Mouse (Mus musculus) limb, embryonic 14.5 days (tissue): Measurements from ENCODE around the gene Abca12. TPM values are rescaled to one million over a fixed set of nuclear protein-coding genes. Genes with fewer than 3 reads are reported as not detected.

Experiments used
- ATAC-seq: fragments of 200-750 bp; cut with Nextera tagmentation; 2 replicates; pipeline ENCODE4 v1.8.0; 2017; ENCODE audit warnings: low read depth, moderate number of reproducible peaks, moderate TSS enrichment; ENCODE audit not compliant: low FRiP score
- DNase-seq: peaks from one replicate; pipeline ENCODE4 v3.0.0-alpha.2; 2015; ENCODE audit warnings: low spot score
- H3K27ac ChIP-seq: fragments of 300-500 bp; sonication (generic); replicated peaks from 2 replicates; pipeline ENCODE4 v1.5.1; 2014; ENCODE audit warnings: low read depth, mild to moderate bottlenecking, low read length, moderate library complexity, mixed read lengths
- H3K27me3 ChIP-seq: fragments of 300-500 bp; sonication (generic); 2 replicates; pipeline ENCODE4 v1.6.1; 2014; ENCODE audit warnings: low read length, mixed read lengths; ENCODE audit not compliant: control insufficient read depth, insufficient read depth
- H3K36me3 ChIP-seq: fragments of 300-500 bp; sonication (generic); 2 replicates; pipeline ENCODE4 v1.6.1; 2014; ENCODE audit warnings: mild to moderate bottlenecking, low read length, moderate library complexity, mixed read lengths; ENCODE audit not compliant: control insufficient read depth, insufficient read depth
- H3K4me1 ChIP-seq: fragments of 300-500 bp; sonication (generic); 2 replicates; pipeline ENCODE4 v1.6.1; 2014; ENCODE audit warnings: antibody characterized with exemption, low read length, mixed read lengths; ENCODE audit not compliant: control insufficient read depth, insufficient read depth
- H3K4me2 ChIP-seq: fragments of 300-500 bp; sonication (generic); replicated peaks from 2 replicates; pipeline ENCODE4 v1.6.1; 2014; ENCODE audit warnings: low read depth, mild to moderate bottlenecking, low read length, moderate library complexity; ENCODE audit not compliant: severe bottlenecking
- H3K4me3 ChIP-seq: fragments of 300-500 bp; sonication (generic); replicated peaks from 2 replicates; pipeline ENCODE4 v1.5.1; 2014; ENCODE audit warnings: low read length
- H3K9ac ChIP-seq: fragments of 300-500 bp; sonication (generic); 2 replicates; pipeline ENCODE4 v1.6.1; 2014; ENCODE audit warnings: mild to moderate bottlenecking, low read depth, low read length, moderate library complexity; ENCODE audit not compliant: severe bottlenecking
- H3K9me3 ChIP-seq: fragments of 300-500 bp; sonication (generic); 2 replicates; pipeline ENCODE4 v1.6.1; 2016; ENCODE audit warnings: low read length; ENCODE audit not compliant: control insufficient read depth
- POLR2A ChIP-seq: fragments of 200-500 bp; IDR thresholded peaks from 2 replicates; pipeline ENCODE4 v1.8.0; 2012; ENCODE audit warnings: inconsistent platforms, mild to moderate bottlenecking, moderate library complexity, borderline replicate concordance; ENCODE audit not compliant: insufficient read depth, insufficient read length; ENCODE audit errors: extremely low read depth
- WGBS: fragments of 180-500 bp; shearing (Covaris S2); extraction: QIAGEN DNeasy Blood & Tissue Kit; methylation state at CpG from one replicate; pipeline ENCODE4 v1.1.7; 2014; 5-methylcytosine and 5-hydroxymethylcytosine counted together
- polyA plus RNA-seq, 2 experiments: library from polyadenylated mRNA; depleted of rRNA in 1 of 2; stranded (reverse) in 1 of 2; unstranded in 1 of 2; fragments of >200 nt; fragmentation: Nextera tagmentation in 1 of 2; extraction: Ambion mirVana in 1 of 2; gene quantifications; 2 replicates each; pipeline versions ENCODE4 v1.2.1 to v1.2.3; 2012 to 2014

Gene Abca12
- polyA plus RNA-seq, 2 experiments: 1.9 to 3.7 TPM

DNA sequence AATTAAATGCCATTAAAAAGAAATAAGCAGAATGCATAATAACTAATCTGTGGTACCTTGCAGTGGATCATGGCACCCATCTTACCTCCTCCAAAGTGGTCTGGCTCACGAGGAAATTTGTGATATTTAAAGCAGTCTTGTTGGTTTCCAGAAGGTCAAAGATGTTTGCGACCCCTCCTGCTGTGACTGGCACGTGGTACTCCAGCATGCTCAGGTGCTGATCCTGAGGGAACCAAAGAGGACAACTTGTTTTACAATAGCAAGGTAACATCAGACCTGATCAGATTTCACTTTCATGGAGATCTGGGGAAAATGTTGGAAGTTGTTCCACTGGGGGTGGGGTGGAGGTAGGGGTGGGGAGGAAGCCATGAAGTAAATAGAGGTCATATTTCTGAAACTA, 170.1 kb downstream of the Abca12 start:
- H3K36me3 ChIP-seq: no peaks in the 10 kb centered on the region
- no peak for ATAC-seq
- no peak for DNase-seq
- TF ChIP-seq POLR2A: no peak
- no peaks in the 10 kb centered on the region for H3K27me3 ChIP-seq
- no peaks in the 10 kb centered on the region for H3K9me3 ChIP-seq
- no peaks in the 10 kb centered on the region for H3K4me1 ChIP-seq
- H3K4me2 ChIP-seq: no peak overlapping the region
- H3K27ac ChIP-seq: no peak overlapping the region
- no peak overlapping the region for H3K4me3 ChIP-seq
- WGBS: 46% methylated on average over 3 of the region's 3 CpGs
- no peak overlapping the region for H3K9ac ChIP-seq

DNA sequence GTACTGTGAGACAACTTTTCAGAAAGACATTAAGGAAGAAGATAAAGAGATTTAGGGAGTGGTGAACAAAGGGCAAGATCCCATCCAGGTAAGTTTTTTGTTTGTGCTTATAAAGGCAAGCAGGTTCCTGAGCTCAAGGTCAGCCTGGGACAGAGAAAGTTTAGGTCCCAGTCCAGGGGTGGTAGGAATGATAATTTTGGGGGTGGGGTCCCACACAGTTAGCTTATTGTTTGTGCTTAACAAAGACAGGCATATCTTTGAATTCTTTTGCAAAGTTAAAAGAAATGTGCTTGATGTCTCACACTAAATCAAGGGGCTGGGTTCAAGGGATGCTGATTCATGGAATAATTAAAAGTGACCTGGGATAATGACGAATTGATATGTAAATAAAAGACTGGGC, 173.3 kb downstream of the Abca12 start:
- Histone ChIP-seq H3K4me3 (no peak overlapping the region), H3K4me2 (no peak overlapping the region), H3K36me3 (no peaks in the 10 kb centered on the region), H3K27ac (no peak overlapping the region), H3K27me3 (no peaks in the 10 kb centered on the region), H3K9me3 (no peaks in the 10 kb centered on the region), H3K9ac (no peak overlapping the region), H3K4me1 (no peaks in the 10 kb centered on the region)
- TF ChIP-seq POLR2A: no peak
- ATAC-seq (no peak), DNase-seq (no peak)
- WGBS: 74% methylated on average over 1 of the region's 1 CpGs

DNA sequence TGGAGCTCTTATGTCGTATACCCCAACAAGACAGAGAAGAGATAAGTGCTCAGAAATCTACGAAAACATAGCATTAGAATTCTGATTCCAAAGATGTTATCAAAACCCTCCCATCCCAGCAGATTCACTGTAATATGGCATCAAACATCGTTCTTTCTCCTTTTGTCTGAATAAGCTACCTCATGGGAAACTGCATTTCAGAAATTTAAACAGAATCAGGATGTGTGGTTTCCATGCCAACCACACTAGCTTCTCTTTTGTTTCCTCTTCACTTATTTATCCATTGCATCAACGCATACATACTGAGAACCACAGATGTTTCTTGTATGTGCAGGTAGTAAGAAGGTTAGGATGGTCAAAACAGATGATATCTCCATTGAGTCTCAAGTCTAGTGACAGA, 175.1 kb downstream of the Abca12 start:
- TF ChIP-seq POLR2A: no peak
- Histone ChIP-seq H3K27ac (no peak overlapping the region), H3K9me3 (no peaks in the 10 kb centered on the region), H3K27me3 (no peaks in the 10 kb centered on the region), H3K4me3 (no peak overlapping the region), H3K9ac (no peak overlapping the region), H3K36me3 (no peaks in the 10 kb centered on the region), H3K4me1 (no peaks in the 10 kb centered on the region), H3K4me2 (no peak overlapping the region)
- 85% methylated on average over 4 of the region's 4 CpGs for WGBS
- ATAC-seq (no peak), DNase-seq (no peak)

DNA sequence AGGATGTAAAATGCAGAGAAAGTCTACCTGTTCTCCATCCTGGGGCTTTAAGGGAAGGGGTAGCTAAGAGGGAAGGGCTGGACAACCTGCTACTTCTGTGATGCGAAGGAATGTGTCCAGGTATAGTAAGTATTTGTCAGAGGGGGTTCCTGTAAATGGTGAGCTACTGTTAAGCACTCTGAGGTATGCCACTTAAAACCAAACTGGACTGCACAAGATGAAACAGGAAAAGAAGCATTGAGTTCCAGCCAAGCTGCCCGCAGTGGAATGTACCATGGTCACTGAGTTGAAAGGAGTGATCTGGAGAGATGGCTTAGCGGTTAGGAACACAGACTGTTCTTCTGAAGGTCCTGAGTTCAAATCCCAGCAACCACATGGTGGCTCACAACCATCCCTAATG, 179.4 kb downstream of the Abca12 start:
- Histone ChIP-seq H3K4me2 (no peak overlapping the region), H3K9me3 (no peaks in the 10 kb centered on the region), H3K36me3 (no peaks in the 10 kb centered on the region), H3K9ac (no peak overlapping the region), H3K27ac (no peak overlapping the region), H3K27me3 (no peaks in the 10 kb centered on the region), H3K4me1 (no peaks in the 10 kb centered on the region), H3K4me3 (no peak overlapping the region)
- WGBS: 92% methylated on average over 3 of the region's 3 CpGs
- DNase-seq (no peak), ATAC-seq (no peak)
- TF ChIP-seq POLR2A: no peak

DNA sequence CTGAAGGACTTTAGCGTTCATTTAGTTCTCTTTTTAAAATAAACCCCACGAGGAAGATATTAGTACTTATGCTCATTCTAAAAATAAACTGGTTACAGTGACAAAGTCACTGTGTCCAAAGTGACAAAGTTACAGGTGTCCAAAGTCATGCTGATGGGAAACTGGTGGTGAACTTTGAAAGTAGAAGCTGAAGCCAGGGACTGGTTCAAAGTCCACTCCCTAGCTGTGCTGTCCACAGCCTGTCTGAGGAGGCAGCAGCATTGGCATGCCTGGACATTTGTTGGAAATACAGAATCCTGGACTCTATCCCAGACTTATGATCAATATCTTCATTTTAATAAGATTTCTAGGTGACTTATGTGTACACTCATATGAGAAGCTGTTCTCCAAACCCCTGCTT, 183.5 kb downstream of the Abca12 start:
- DNase-seq (no peak), ATAC-seq (no peak)
- Histone ChIP-seq H3K9ac (no peak overlapping the region), H3K27me3 (no peaks in the 10 kb centered on the region), H3K9me3 (no peaks in the 10 kb centered on the region), H3K4me3 (no peak overlapping the region), H3K36me3 (no peaks in the 10 kb centered on the region), H3K27ac (no peak overlapping the region), H3K4me1 (no peaks in the 10 kb centered on the region), H3K4me2 (no peak overlapping the region)
- WGBS: 76% methylated on average over 2 of the region's 2 CpGs
- TF ChIP-seq POLR2A: no peak

DNA sequence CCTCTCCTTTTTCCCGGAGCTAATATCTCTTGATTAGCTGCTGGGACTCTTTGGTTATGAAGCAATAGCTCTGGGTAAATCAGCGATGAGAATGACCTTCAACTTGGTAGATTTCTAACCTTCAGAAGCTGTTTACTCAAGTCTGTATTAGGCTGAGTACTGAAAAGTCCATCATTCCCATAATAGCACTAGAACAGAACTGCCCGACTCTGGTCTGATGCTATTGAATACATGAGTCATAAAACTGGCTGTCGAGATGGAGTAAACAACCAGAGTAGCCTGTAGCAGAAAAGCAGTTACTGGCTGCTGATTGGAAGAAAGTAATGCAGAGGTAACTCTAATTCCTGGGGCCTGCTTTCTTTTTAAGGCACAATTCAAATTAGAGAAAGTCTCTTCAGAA, 211.1 kb downstream of the Abca12 start:
- H3K9ac ChIP-seq: no peak overlapping the region
- no peaks in the 10 kb centered on the region for H3K36me3 ChIP-seq
- no peak for TF ChIP-seq POLR2A
- no peaks in the 10 kb centered on the region for H3K27me3 ChIP-seq
- H3K9me3 ChIP-seq: no peaks in the 10 kb centered on the region
- no peak overlapping the region for H3K4me3 ChIP-seq
- H3K4me1 ChIP-seq: no peaks in the 10 kb centered on the region
- WGBS: 65% methylated on average over 4 of the region's 4 CpGs
- ATAC-seq: no peak
- H3K4me2 ChIP-seq: no peak overlapping the region
- DNase-seq: no peak
- no peak overlapping the region for H3K27ac ChIP-seq
